Mouse (Mus musculus): ENCODE data around the gene Ubd.
"Not testable (repeated sequence)": the region's sequence is repeated elsewhere in the genome, so short reads cannot be mapped to it uniquely, and the experiment has no call there.

Gene Ubd

GRCm38 (mm10) chr17:37193656-37194055, at the start of gene Ubd:
Gene Ubd (plus strand): TSS chr17:37193892.
- no peak for DNase-seq

- no peak for DNase-seq
Observed at GRCm38 (mm10) chr17:37161394-37161793, 32.3 kb upstream of the Ubd start, which contains the start of gene Olfr93. Gene Olfr93 (minus strand): TSS chr17:37161494.

GRCm38 (mm10) chr17:37185474-37185873, 8.2 kb upstream of the Ubd start:
- no peak for DNase-seq

- DNase-seq: no peak
Observed at GRCm38 (mm10) chr17:37190711-37191110, 3.0 kb upstream of the Ubd start.

GRCm38 (mm10) chr17:37193032-37193431, 660 bp upstream of the Ubd start:
- no peak for DNase-seq

GRCm38 (mm10) chr17:37194782-37195181, 1.1 kb downstream of the Ubd start:
- no peak for DNase-seq

- peak; percentile 50 for DNase-seq
Observed at GRCm38 (mm10) chr17:37196845-37197724, 3.4 kb downstream of the Ubd start.

- no peak for DNase-seq
Observed at GRCm38 (mm10) chr17:37200894-37201293, 7.2 kb downstream of the Ubd start, which contains the start of gene Olfr94. Gene Olfr94 (minus strand): TSS chr17:37200994.

- peak; percentile 83 for DNase-seq
Observed at GRCm38 (mm10) chr17:37203206-37203916, 9.7 kb downstream of the Ubd start.

- no peak for DNase-seq
Observed at GRCm38 (mm10) chr17:37203917-37204236, 10.2 kb downstream of the Ubd start.

GRCm38 (mm10) chr17:37210884-37211768, 17.4 kb downstream of the Ubd start:
- DNase-seq: peak; percentile 11

GRCm38 (mm10) chr17:37213018-37213417, 19.3 kb downstream of the Ubd start, which contains the start of gene Olfr95:
Gene Olfr95 (minus strand): TSS chr17:37213118.
- DNase-seq: no peak

- DNase-seq: no peak
Observed at GRCm38 (mm10) chr17:37218486-37218885, 24.8 kb downstream of the Ubd start.

GRCm38 (mm10) chr17:37219846-37220245, 26.2 kb downstream of the Ubd start, which contains the start of gene Olfr96:
Gene Olfr96 (plus strand): TSS chr17:37220146.
- DNase-seq: no peak

- DNase-seq: no peak
Observed at GRCm38 (mm10) chr17:37221879-37222278, 28.2 kb downstream of the Ubd start.

GRCm38 (mm10) chr17:37237230-37237629, 43.5 kb downstream of the Ubd start, which contains the start of gene Olfr97:
Gene Olfr97 (minus strand): TSS chr17:37237330.
- not testable (repeated sequence) for DNase-seq

- DNase-seq: no peak
Observed at GRCm38 (mm10) chr17:37242198-37242597, 48.5 kb downstream of the Ubd start.
